Comparison of ENCODE assay signal across 24 mouse cellular contexts in genomic region chr11:5436988-5437387, GRCm38 (mm10). TPM values are rescaled to one million over a fixed set of nuclear protein-coding genes. Genes with fewer than 3 reads are reported as not detected.
DNase-seq lines count a peak whose midpoint lies in the region; ATAC-seq and TF ChIP-seq lines count a peak whose summit lies in the region.
"Had no signal": no experiment of that assay in that cellular context is flagged by ENCODE, and none has a peak within 500 bp of the region (broad histone marks: within the 10 kb centered on the region; RNA-seq: fewer than 3 reads in every experiment).

No protein-coding gene starts in this region.

- no peaks in the 10 kb centered on the region for H3K27me3 ChIP-seq in heart, postnatal 0 days (ENCODE audit: control insufficient read depth, insufficient read depth, low read length)
- H3K27me3 ChIP-seq in lung, embryonic 16.5 days (ENCODE audit: control insufficient read depth, insufficient read depth, low read depth, low read length), result no peaks in the 10 kb centered on the region
- no peaks in the 10 kb centered on the region for H3K27me3 ChIP-seq in stomach, postnatal 0 days (ENCODE audit: control insufficient read depth, insufficient read depth, low read length)
- H3K27me3 ChIP-seq: embryonic facial prominence, embryonic 15.5 days; hindbrain, embryonic 13.5 days had no signal

- no peak for TF ChIP-seq EP300 in heart, postnatal 0 days (IDR thresholded peaks at IDR 0.05; ENCODE audit: low read depth)
- no peak for TF ChIP-seq EP300 in stomach, postnatal 0 days (optimal IDR thresholded peaks at IDR 0.05)

- H3K4me3 ChIP-seq in gastrocnemius, adult 2 months, result 0 out of 2 replicates have a peak overlapping the region, but pooled peaks have one; percentile 19
- no peak overlapping the region for H3K4me3 ChIP-seq in heart, postnatal 0 days (ENCODE audit: low read depth, low read length)
- no peak overlapping the region for H3K4me3 ChIP-seq in lung, embryonic 16.5 days (ENCODE audit: low read length)
- no peak overlapping the region for H3K4me3 ChIP-seq in stomach, postnatal 0 days (ENCODE audit: low read depth, low read length)
- H3K4me3 ChIP-seq: embryonic facial prominence, embryonic 15.5 days; erythroblast, embryonic 14.5 days; forebrain, embryonic 10.5 days; hindbrain, embryonic 13.5 days had no signal

- H3K27ac ChIP-seq in gastrocnemius, adult 2 months, result peak overlapping the region; percentile 81
- 0 out of 2 replicates have a peak overlapping the region, but pooled peaks have one; percentile 1 for H3K27ac ChIP-seq in heart, postnatal 0 days (ENCODE audit: low read depth)
- H3K27ac ChIP-seq in lung, embryonic 16.5 days (ENCODE audit: low read length), result peak overlapping the region; percentile 73
- no peak overlapping the region for H3K27ac ChIP-seq in stomach, postnatal 0 days (replicated peaks)
- H3K27ac ChIP-seq: embryonic facial prominence, embryonic 15.5 days; forebrain, embryonic 10.5 days; hindbrain, embryonic 13.5 days; hindbrain, postnatal 0 days had no signal

- DNase-seq in gastrocnemius, adult 2 months, result no peak
- DNase-seq in gastrocnemius, adult 18-20 months (ENCODE audit: low spot score), result no peak
- no peak for DNase-seq in heart, postnatal 0 days (ENCODE audit: low spot score)
- DNase-seq in heart, postnatal 14 days, result no peak
- no peak for DNase-seq in lung, adult 18-20 months
- DNase-seq in stomach, postnatal 0 days (ENCODE audit: low spot score), result no peak
- no peak for DNase-seq in c-Kit-positive CD71-positive TER-119-positive erythroid progenitor cells, embryonic 14.5 days (ENCODE audit: low spot score)
- DNase-seq: adrenal gland, adult 8-10 months; adrenal gland, postnatal 36 days; B cell, adult 2 months; cerebellum, adult 11 months; cerebellum, adult 8-10 months; embryo, embryonic 11 days; gastrocnemius, postnatal 14 days; heart, postnatal 10 days had no signal

- peaks cover 29% of the 10 kb centered on the region for H3K4me1 ChIP-seq in heart, postnatal 0 days (ENCODE audit: control insufficient read depth, insufficient read depth)
- H3K4me1 ChIP-seq in lung, embryonic 16.5 days (replicated peaks; ENCODE audit: control insufficient read depth, insufficient read depth, low read length), result peaks cover 44% of the 10 kb centered on the region
- H3K4me1 ChIP-seq in stomach, postnatal 0 days (replicated peaks; ENCODE audit: control insufficient read depth, insufficient read depth), result peaks cover 4% of the 10 kb centered on the region; the same call in 1 of the 2 replicates

- intact Hi-C loops in gastrocnemius, adult 2 months (cut with DNase I), result no loop called here
- intact Hi-C loops in heart, postnatal 14 days (cut with DNase I), result no loop called here

- no peak for ATAC-seq in heart, postnatal 0 days (ENCODE audit: insufficient read depth, low read depth)
- ATAC-seq in lung, embryonic 16.5 days (ENCODE audit: low read depth), result peak; percentile 63; the same call in 1 of the 2 replicates
- peak; percentile 49; the same call in 1 of the 2 replicates for ATAC-seq in stomach, postnatal 0 days (ENCODE audit: low FRiP score, low TSS enrichment)
- ATAC-seq: CD4-positive, CD25-positive, alpha-beta regulatory T cell, adult 4 months; forebrain, embryonic 14.5 days; hindbrain, postnatal 0 days had no signal

- H3K9me3 ChIP-seq in heart, postnatal 0 days (replicated peaks; ENCODE audit: control insufficient read depth, low read length), result no peaks in the 10 kb centered on the region
- H3K9me3 ChIP-seq in lung, embryonic 16.5 days (ENCODE audit: control insufficient read depth, low read length), result no peaks in the 10 kb centered on the region
- no peaks in the 10 kb centered on the region for H3K9me3 ChIP-seq in stomach, postnatal 0 days (ENCODE audit: control insufficient read depth, low read length)
- H3K9me3 ChIP-seq: embryonic facial prominence, embryonic 15.5 days; forebrain, embryonic 10.5 days; G1E; hindbrain, embryonic 13.5 days had no signal

- no peak overlapping the region for H3K4me2 ChIP-seq in heart, postnatal 0 days (ENCODE audit: low read depth, low read length)
- no peak overlapping the region for H3K4me2 ChIP-seq in lung, embryonic 16.5 days (ENCODE audit: low read depth, low read length)
- no peak overlapping the region; the same call in 1 of the 2 replicates for H3K4me2 ChIP-seq in stomach, postnatal 0 days (replicated peaks; ENCODE audit: low read depth)
- H3K4me2 ChIP-seq: embryonic facial prominence, embryonic 15.5 days; hindbrain, embryonic 13.5 days had no signal

- H3K36me3 ChIP-seq in heart, postnatal 0 days (replicated peaks; ENCODE audit: control insufficient read depth, insufficient read depth, low read length), result no peaks in the 10 kb centered on the region
- H3K36me3 ChIP-seq in lung, embryonic 16.5 days (ENCODE audit: control insufficient read depth, insufficient read depth, low read length), result no peaks in the 10 kb centered on the region
- H3K36me3 ChIP-seq in stomach, postnatal 0 days (ENCODE audit: control insufficient read depth, insufficient read depth, low read length), result no peaks in the 10 kb centered on the region
- H3K36me3 ChIP-seq: embryonic facial prominence, embryonic 15.5 days; forebrain, embryonic 10.5 days; hindbrain, embryonic 13.5 days had no signal

- no peak overlapping the region for H3K9ac ChIP-seq in heart, postnatal 0 days (replicated peaks; ENCODE audit: low read depth, low read length)
- H3K9ac ChIP-seq in lung, embryonic 16.5 days (ENCODE audit: low read length), result no peak overlapping the region
- no peak overlapping the region for H3K9ac ChIP-seq in stomach, postnatal 0 days (ENCODE audit: low read length)
- H3K9ac ChIP-seq: embryonic facial prominence, embryonic 15.5 days; hindbrain, embryonic 13.5 days had no signal

- TF ChIP-seq CTCF in gastrocnemius, adult 2 months (IDR thresholded peaks at IDR 0.05), result no peak
- no peak for TF ChIP-seq CTCF in heart, postnatal 0 days (IDR thresholded peaks at IDR 0.05; ENCODE audit: low read depth)
- no peak for TF ChIP-seq CTCF in stomach, postnatal 0 days (IDR thresholded peaks at IDR 0.05; ENCODE audit: low read depth)

RNA-seq across cellular contexts. Expression of gene Znrf3, which starts 7.7 kb away (rescaled TPM):
- 1 to 10 TPM; 5.7 to 6.9 TPM for total RNA-seq in gastrocnemius, adult 2 months (2021)
- total RNA-seq in gastrocnemius, adult 18-20 months (2021), result 1 to 10 TPM; 5.0 to 7.4 TPM
- 7.0 and 14.4 TPM in 2 replicates for total RNA-seq in heart, postnatal 0 days (2014; rRNA removed; ENCODE audit: low replicate concordance)
- polyA plus RNA-seq in heart, postnatal 0 days (2015; fragmentation: Nextera tagmentation; extraction: Ambion mirVana), result 5.7 and 6.4 TPM in 2 replicates
- 10 to 100 TPM; 10.4 to 12.6 TPM for total RNA-seq in heart, postnatal 14 days (2021)
- 15.9 and 17.2 TPM in 2 replicates for polyA plus RNA-seq in lung, embryonic 16.5 days (2015; fragmentation: Nextera tagmentation; extraction: Ambion mirVana)
- polyA plus RNA-seq in stomach, postnatal 0 days (2015; fragmentation: Nextera tagmentation; extraction: Ambion mirVana), result 8.9 and 9.3 TPM in 2 replicates
